Mouse (Mus musculus) forebrain, embryonic 10.5 days (tissue): ENCODE data around the gene Cltc. TPM values are rescaled to one million over a fixed set of nuclear protein-coding genes. Genes with fewer than 3 reads are reported as not detected.

Experiments
- DNase-seq: peaks from one replicate; pipeline ENCODE4 v3.0.0-alpha.2; 2017; ENCODE audit warnings: low spot score; ENCODE audit errors: extremely low spot score
- H3K27ac ChIP-seq: fragments of 300-500 bp; sonication (generic); 2 replicates; pipeline ENCODE4 v1.5.1; 2016; ENCODE audit warnings: mild to moderate bottlenecking
- H3K27me3 ChIP-seq: fragments of 300-500 bp; sonication (generic); 2 replicates; pipeline ENCODE4 v1.6.1; 2016; ENCODE audit warnings: mild to moderate bottlenecking; ENCODE audit not compliant: poor library complexity, severe bottlenecking
- H3K36me3 ChIP-seq: fragments of 300-500 bp; sonication (generic); replicated peaks from 2 replicates; pipeline ENCODE4 v1.6.1; 2016; ENCODE audit warnings: mild to moderate bottlenecking, moderate library complexity
- H3K4me1 ChIP-seq: fragments of 300-500 bp; sonication (generic); 2 replicates; pipeline ENCODE4 v1.6.1; 2016
- H3K4me3 ChIP-seq: fragments of 300-500 bp; sonication (generic); 2 replicates; pipeline ENCODE4 v1.5.1; 2016; ENCODE audit warnings: mild to moderate bottlenecking, moderate library complexity
- H3K9me3 ChIP-seq: fragments of 300-500 bp; sonication (generic); 2 replicates; pipeline ENCODE4 v1.6.1; 2016; ENCODE audit warnings: mild to moderate bottlenecking, moderate library complexity
- WGBS: fragments of 180-500 bp; shearing (Covaris S2); methylation state at CpG from one replicate; pipeline ENCODE4 v1.1.7; 2016; 5-methylcytosine and 5-hydroxymethylcytosine counted together
- polyA plus RNA-seq: library from polyadenylated mRNA; unstranded; fragments of >200 nt; fragmentation: Nextera tagmentation; extraction: Ambion mirVana; gene quantifications from 2 replicates; pipeline ENCODE4 v1.2.1, GENCODE M21; 2016

The Cltc gene
- polyA plus RNA-seq, 1 experiment from 2014 or later = 137 TPM

DNA sequence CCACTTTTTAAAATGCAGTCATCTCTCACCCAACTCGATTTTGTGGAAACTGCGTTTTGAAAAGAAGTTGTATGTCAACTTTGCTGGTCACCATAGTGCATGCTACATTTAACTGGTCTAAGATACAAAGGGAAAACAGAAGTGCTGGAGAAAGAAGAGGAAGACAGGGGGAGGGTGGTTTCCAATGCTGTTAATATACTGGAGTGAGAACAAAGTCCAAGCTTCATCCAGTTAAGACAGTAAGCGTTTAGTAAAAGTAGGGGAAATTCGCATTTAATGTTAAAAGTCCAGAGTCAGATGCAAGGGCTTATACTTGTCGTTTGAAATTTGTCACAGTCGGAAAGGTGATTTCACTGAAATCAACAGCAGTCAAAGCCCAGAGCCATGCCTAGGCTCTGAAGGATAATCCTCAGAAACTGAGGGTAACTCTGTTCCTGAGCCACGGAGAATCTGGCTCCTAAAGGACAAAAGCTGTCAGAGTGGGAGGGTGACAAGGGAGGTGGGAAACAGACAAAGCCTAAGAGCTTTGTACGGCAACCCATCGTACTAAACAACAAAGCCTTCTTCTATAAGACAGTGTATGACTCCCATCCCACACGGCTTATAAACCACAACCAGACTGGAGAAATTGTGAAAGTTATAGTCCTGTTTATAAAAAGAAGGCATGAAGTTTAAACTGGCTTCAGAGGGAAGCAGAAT, 23.0 kb downstream of the Cltc start:
- Histone ChIP-seq H3K27ac (no peak overlapping the region), H3K9me3 (no peaks in the 10 kb centered on the region), H3K27me3 (no peaks in the 10 kb centered on the region), H3K36me3 (peaks cover 54% of the 10 kb centered on the region), H3K4me3 (no peak overlapping the region), H3K4me1 (no peaks in the 10 kb centered on the region)
- WGBS = 84% methylated on average over 10 of the region's 10 CpGs
- DNase-seq = no peak

DNA sequence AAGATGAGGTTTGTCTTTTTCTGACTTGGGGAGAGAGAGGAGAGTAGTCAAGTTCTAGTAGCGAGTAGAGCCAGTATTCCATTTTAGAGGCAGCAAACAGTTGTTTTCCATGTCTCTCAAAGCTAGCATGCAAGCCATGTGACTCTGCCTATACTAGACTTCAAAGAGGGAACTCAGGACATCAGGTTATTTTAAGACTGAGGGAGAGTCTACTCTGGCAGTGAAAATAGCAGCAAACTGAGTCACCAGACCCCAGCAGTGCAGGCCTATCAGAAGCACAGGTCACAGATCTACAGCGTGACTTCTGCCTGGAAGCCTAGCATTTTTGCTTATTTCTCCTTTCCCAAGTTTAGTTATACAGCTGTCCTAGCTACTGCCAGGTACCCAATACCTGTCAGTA, 25.9 kb downstream of the Cltc start:
- DNase-seq = no peak
- WGBS = 86% methylated on average over 2 of the region's 2 CpGs
- Histone ChIP-seq H3K27ac (no peak overlapping the region), H3K4me1 (no peaks in the 10 kb centered on the region), H3K27me3 (no peaks in the 10 kb centered on the region), H3K9me3 (no peaks in the 10 kb centered on the region), H3K36me3 (peaks cover 82% of the 10 kb centered on the region), H3K4me3 (no peak overlapping the region)

DNA sequence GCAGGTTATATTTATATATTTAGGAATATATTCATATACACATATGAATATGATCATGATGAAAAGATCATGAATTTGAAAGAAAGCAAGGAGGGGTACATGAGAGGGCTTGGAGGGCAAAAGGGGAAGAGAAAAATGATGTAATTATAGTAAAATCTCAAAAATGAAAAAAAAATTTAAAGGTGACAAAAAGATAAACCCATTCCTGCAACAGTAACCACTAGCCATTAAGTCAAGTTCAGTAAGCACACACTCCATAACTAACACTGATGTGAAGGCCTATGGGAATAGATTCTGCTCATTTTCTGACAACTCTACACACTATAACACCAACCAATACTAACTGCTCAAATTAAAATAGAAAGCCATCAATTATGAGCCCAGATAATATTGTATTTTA, 31.8 kb downstream of the Cltc start:
- no peak overlapping the region for H3K4me3 ChIP-seq
- peaks cover 93% of the 10 kb centered on the region for H3K36me3 ChIP-seq
- H3K9me3 ChIP-seq = no peaks in the 10 kb centered on the region
- no peaks in the 10 kb centered on the region for H3K4me1 ChIP-seq
- DNase-seq = no peak
- H3K27me3 ChIP-seq = no peaks in the 10 kb centered on the region
- no peak overlapping the region for H3K27ac ChIP-seq

DNA sequence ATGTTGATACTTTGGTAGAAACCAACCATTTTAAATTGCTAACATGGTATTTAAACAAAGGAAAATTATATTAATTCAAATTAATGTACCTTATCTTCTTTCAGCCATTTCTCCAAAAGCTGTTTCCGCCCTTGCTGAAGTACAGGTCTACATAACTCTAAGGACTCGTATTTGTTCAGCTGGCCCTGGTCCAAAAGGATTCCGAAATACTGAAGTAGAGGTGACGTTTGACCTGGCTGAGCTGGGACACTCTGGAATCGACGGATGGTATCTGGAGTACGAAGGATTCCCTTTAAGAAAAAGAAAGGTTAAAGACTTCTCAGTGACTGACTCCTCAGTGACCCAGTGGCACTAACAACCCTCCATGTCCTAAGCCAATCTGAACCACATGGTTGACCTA, 32.4 kb downstream of the Cltc start:
- Histone ChIP-seq H3K36me3 (peaks cover 93% of the 10 kb centered on the region), H3K27ac (no peak overlapping the region), H3K4me3 (no peak overlapping the region), H3K4me1 (no peaks in the 10 kb centered on the region), H3K27me3 (no peaks in the 10 kb centered on the region), H3K9me3 (no peaks in the 10 kb centered on the region)
- no peak for DNase-seq
- 94% methylated on average over 7 of the region's 7 CpGs for WGBS

DNA sequence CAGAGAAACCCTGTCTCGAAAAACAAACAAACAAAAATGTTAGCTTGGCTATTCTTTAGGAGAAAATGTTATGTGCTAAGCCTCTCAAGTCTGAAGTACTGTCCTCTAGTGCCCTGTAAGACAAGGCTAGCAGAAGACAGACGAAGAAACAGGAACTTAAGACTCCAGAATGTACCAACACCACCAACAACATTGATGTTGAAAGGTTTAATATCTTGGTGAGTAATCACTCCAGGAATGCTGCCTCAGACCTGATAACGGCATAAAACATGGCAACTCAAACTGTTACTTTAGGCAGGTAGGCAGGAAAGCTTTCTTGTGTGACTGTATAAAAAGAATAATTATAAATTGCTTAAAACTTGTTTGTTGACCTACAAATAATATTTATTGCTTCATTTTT, 33.4 kb downstream of the Cltc start:
- no peaks in the 10 kb centered on the region for H3K4me1 ChIP-seq
- H3K27ac ChIP-seq = no peak overlapping the region
- H3K4me3 ChIP-seq = no peak overlapping the region
- no peaks in the 10 kb centered on the region for H3K27me3 ChIP-seq
- WGBS = 95% methylated on average over 3 of the region's 3 CpGs
- no peak for DNase-seq
- H3K9me3 ChIP-seq = no peaks in the 10 kb centered on the region
- H3K36me3 ChIP-seq = peaks cover 94% of the 10 kb centered on the region

DNA sequence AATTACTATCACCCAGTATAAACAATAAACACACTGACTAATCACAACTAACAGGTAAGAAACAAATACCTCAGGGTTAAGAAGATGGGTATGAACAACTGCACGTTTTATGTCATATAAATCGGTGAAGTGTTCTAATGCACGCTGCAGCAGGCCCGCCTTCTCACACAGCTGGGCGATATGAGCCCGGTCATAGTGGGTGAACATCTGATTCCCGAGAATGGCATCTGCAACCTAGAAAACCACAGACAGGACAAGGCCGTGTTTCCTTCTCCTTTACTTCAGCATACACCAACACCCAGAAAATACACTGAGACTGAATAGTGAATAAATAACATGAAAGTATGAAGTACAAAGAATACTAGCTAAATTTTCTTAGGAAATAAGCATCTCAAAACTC, 38.0 kb downstream of the Cltc start:
- no peaks in the 10 kb centered on the region for H3K9me3 ChIP-seq
- H3K4me3 ChIP-seq = no peak overlapping the region
- peaks cover 90% of the 10 kb centered on the region for H3K36me3 ChIP-seq
- no peaks in the 10 kb centered on the region for H3K4me1 ChIP-seq
- no peak for DNase-seq
- WGBS = 95% methylated on average over 8 of the region's 8 CpGs
- H3K27ac ChIP-seq = no peak overlapping the region
- no peaks in the 10 kb centered on the region for H3K27me3 ChIP-seq

DNA sequence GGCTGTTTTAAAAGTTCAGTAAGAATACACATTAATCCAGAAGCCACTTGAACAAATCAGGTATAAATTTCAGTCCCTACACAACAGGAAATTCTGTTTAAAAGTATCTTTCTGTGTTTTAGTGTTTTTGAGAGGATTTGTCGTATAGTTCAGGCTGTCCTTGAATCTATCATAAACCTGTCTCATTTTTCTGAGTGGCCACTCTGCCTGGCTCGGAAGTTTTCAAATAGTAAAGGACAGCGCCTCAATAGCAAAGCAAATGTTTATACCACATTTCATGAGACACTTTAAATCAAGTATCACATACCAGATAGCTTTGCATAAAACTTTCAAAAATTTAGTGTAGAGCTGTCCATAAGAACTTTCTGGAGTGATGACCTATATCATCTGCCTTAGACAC, 39.0 kb downstream of the Cltc start:
- WGBS = 96% methylated on average over 3 of the region's 3 CpGs

DNA sequence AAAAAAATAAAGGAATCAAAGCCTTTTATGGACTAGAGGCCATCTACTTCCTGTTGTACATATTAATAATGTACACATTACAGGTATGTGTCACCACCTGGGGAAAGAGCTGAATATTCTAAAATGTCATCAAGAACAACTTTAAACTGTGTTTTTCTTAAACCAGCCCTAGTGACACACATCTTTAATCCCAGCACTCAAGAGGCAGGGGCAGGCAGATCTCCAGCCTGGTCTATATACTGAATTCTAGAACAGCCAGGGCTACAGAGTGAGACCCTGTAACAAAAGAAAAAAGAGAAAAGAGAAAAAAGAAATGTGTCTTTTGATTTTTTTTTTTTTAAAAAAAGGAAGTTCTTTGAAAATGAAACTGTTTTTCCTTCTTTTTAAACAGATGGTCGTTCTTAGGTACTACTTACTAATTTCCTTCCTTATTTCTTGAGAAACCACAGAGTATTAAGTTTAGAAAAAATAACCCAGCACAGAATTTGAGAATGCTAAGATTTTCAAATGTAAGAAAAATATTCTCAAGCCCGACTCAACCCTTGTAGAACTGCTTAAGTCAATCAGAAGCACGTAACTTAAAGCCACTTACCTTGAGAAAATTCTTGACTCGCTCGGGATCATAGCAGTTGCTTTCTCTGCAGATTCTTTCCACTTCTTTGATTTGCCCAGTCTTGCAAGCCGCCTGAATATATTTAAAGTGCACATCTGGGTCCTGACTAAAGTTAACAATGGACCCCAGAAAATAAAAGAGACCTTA, 39.9 kb downstream of the Cltc start:
- no peak overlapping the region for H3K27ac ChIP-seq
- H3K4me3 ChIP-seq = no peak overlapping the region
- peaks cover 90% of the 10 kb centered on the region for H3K36me3 ChIP-seq
- no peak for DNase-seq
- H3K27me3 ChIP-seq = no peaks in the 10 kb centered on the region
- H3K9me3 ChIP-seq = no peaks in the 10 kb centered on the region
- H3K4me1 ChIP-seq = no peaks in the 10 kb centered on the region
- WGBS = 92% methylated on average over 6 of the region's 6 CpGs

More for the DNA sequence above, 39.0 kb downstream of the Cltc start:
- no peak for DNase-seq
- Histone ChIP-seq H3K4me3 (no peak overlapping the region), H3K27ac (no peak overlapping the region), H3K36me3 (peaks cover 91% of the 10 kb centered on the region), H3K9me3 (no peaks in the 10 kb centered on the region), H3K27me3 (no peaks in the 10 kb centered on the region), H3K4me1 (no peaks in the 10 kb centered on the region)

DNA sequence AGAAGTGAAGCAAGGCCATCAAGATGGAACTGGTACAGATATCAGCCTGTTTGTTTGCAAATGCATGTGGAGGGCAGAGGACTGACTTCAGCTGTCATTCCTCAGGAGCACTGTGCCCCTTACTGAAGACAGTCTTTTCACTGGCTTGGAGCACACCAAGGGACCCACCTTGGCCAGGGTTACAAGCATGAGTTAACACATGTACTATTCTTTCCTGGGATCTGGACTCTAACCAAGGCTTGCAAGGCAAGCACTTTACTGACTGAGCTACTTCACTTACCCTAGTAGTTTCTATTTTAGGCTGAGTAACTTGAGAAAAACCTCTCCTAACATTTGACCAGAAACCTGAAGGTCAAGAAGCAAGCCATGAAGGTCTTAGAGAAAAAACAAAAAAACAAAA, 42.8 kb downstream of the Cltc start:
- Histone ChIP-seq H3K4me1 (no peaks in the 10 kb centered on the region), H3K36me3 (peaks cover 92% of the 10 kb centered on the region), H3K4me3 (no peak overlapping the region), H3K9me3 (no peaks in the 10 kb centered on the region), H3K27ac (no peak overlapping the region), H3K27me3 (no peaks in the 10 kb centered on the region)
- no peak for DNase-seq

DNA sequence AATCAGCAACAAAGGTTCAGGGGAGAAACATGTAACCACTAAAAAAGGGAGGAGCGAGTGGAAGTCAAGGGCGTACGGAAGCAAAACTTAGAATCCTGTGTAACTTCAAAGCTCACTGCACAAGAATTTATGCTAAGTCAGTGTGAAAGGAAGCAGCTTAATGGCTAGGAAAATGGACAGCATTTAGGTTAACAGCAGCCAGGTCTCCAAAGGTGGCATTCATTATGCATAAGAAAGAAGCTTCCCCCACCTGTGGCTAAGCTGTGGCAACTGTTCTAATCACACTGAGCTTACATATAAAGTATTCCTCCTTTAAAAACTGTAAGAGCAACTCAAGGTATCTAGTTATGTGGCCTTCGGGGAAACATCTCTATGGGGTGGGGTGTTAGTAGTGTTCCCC, 56.2 kb downstream of the Cltc start:
- Histone ChIP-seq H3K27me3 (no peaks in the 10 kb centered on the region), H3K36me3 (peaks cover 96% of the 10 kb centered on the region), H3K9me3 (no peaks in the 10 kb centered on the region), H3K27ac (no peak overlapping the region), H3K4me3 (no peak overlapping the region), H3K4me1 (no peaks in the 10 kb centered on the region)
- DNase-seq = no peak
- WGBS = 95% methylated on average over 4 of the region's 4 CpGs

DNA sequence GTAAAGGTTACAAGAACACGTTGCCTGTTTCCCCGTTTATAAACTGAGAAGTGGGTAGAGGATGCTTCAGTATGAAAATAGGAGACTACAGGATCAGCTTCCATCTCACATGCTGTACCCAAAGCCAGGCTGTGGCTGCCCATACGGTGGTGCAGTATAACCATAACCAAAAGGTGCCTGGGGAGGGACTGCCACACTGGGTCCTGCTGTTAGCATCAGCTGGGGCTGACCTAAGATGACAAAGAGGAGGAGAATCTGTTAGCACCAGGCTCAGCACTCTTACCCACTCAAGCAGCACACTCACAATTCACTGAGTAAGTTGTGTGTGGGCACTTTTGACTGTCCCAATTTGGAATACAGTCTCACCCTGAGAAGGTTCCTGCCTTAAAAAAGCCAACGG, 61.9 kb downstream of the Cltc start:
- WGBS = 85% methylated on average over 4 of the region's 4 CpGs
- no peak for DNase-seq
- Histone ChIP-seq H3K27ac (no peak overlapping the region), H3K4me3 (no peak overlapping the region), H3K27me3 (no peaks in the 10 kb centered on the region), H3K36me3 (peaks cover 97% of the 10 kb centered on the region), H3K4me1 (no peaks in the 10 kb centered on the region), H3K9me3 (no peaks in the 10 kb centered on the region)

DNA sequence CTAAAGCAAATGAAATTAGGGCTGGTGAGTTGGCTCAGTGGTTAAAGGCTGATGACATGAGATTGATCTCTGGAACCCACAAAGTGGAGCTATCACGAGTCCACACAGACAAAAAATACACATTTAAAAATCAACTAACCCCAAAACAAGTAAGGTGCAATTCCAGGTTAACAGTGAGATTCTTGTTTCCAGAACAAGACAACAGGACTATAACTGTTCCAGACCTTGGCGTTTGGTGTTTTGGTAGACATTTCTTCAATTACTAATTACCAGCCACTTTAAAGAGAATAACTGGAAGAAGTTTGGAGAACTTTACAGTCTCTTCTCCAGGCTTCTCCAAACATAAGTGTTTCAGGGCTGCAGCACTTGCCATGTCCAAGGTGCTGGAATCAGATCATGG, 64.8 kb downstream of the Cltc start:
- no peak overlapping the region for H3K27ac ChIP-seq
- H3K27me3 ChIP-seq = no peaks in the 10 kb centered on the region
- DNase-seq = no peak
- no peaks in the 10 kb centered on the region for H3K9me3 ChIP-seq
- no peak overlapping the region for H3K4me3 ChIP-seq
- 90% methylated on average over 2 of the region's 2 CpGs for WGBS
- H3K4me1 ChIP-seq = no peaks in the 10 kb centered on the region
- H3K36me3 ChIP-seq = peaks cover 98% of the 10 kb centered on the region

DNA sequence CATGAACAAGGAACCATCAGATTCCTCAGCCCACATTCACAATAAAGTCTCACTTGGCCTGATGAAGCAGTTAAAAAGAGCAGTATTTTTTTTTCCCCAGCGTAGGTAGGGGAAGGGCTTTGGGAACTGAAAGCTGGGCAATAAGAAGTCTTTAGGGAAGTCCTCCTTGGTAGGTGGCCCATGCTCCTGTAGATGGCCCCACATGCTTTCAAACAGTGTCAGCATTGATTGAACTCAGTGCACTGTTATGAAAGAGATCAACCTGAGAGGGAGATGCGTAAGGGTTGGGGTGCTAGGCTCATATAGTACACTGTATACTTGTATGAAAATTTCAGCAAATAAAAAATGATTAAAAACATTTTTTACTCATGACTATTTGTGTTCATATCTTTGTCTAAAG, 65.4 kb downstream of the Cltc start:
- no peaks in the 10 kb centered on the region for H3K9me3 ChIP-seq
- H3K4me3 ChIP-seq = no peak overlapping the region
- no peak overlapping the region for H3K27ac ChIP-seq
- peaks cover 1% of the 10 kb centered on the region for H3K4me1 ChIP-seq
- no peaks in the 10 kb centered on the region for H3K27me3 ChIP-seq
- DNase-seq = no peak
- WGBS = 96% methylated on average over 2 of the region's 2 CpGs
- peaks cover 98% of the 10 kb centered on the region for H3K36me3 ChIP-seq
